Mouse (Mus musculus) G1E (cell line): ENCODE results near the gene Elovl3. TPM values are rescaled to one million over a fixed set of nuclear protein-coding genes. Genes with fewer than 3 reads are reported as not detected.

Experiments used
- ATAC-seq: 2 replicates; pipeline ENCODE4 v1.8.0; 2016; ENCODE audit warnings: mild to moderate bottlenecking; ENCODE audit not compliant: insufficient number of reproducible peaks, poor library complexity, low FRiP score, severe bottlenecking; ENCODE audit errors: extremely low read depth
- DNase-seq: peaks from one replicate; pipeline ENCODE4 v3.0.0; 2012; ENCODE audit warnings: low spot score
- H3K27me3 ChIP-seq: 2 replicates; pipeline ENCODE4 v1.6.1; 2012; ENCODE audit warnings: mild to moderate bottlenecking, low read length, inconsistent platforms; ENCODE audit not compliant: insufficient read depth
- H3K36me3 ChIP-seq: replicated peaks from 2 replicates; pipeline ENCODE3; 2012; ENCODE audit warnings: mild to moderate bottlenecking, inconsistent platforms
- H3K4me1 ChIP-seq: 2 replicates; pipeline ENCODE4 v1.6.1; 2012; ENCODE audit warnings: low read depth, low read length, inconsistent platforms, mixed read lengths; ENCODE audit not compliant: insufficient read depth
- H3K4me3 ChIP-seq: 2 replicates; pipeline ENCODE4 v1.5.1; 2012; ENCODE audit warnings: low read depth, mild to moderate bottlenecking, inconsistent platforms, low read length, moderate library complexity, mixed read lengths
- H3K9me3 ChIP-seq: replicated peaks from 2 replicates; pipeline ENCODE4 v1.6.1; 2012; ENCODE audit warnings: inconsistent platforms
- CTCF ChIP-seq: IDR thresholded peaks from 2 replicates; pipeline ENCODE4 v1.5.1; 2012; ENCODE audit warnings: low read depth, low read length, inconsistent platforms, mixed read lengths
- GATA1 ChIP-seq: IDR thresholded peaks from 2 replicates; pipeline ENCODE4 v1.6.1; 2012; ENCODE audit warnings: borderline replicate concordance, low read length, inconsistent platforms, mixed read lengths
- GATA2 ChIP-seq: IDR thresholded peaks from 2 replicates; pipeline ENCODE4 v1.6.1; 2012; ENCODE audit warnings: low read depth, low read length, inconsistent platforms, borderline replicate concordance
- POLR2AphosphoS5 ChIP-seq: IDR thresholded peaks from 2 replicates; pipeline ENCODE4 v1.6.1; 2012; ENCODE audit warnings: low read depth, low read length, inconsistent platforms; ENCODE audit not compliant: insufficient replicate concordance
- TAL1 ChIP-seq: conservative IDR thresholded peaks from 2 replicates; pipeline ENCODE4 v1.6.1; 2012; ENCODE audit warnings: low read depth, low read length, inconsistent platforms, mixed read lengths
- polyA plus RNA-seq: library from polyadenylated mRNA; stranded (reverse); fragments of >175 nt; gene quantifications from 2 replicates; pipeline ENCODE4 v1.2.3, GENCODE M21; 2012
- total RNA-seq, 2 experiments: library from RNA; stranded (forward) in 1 of 2; stranded (reverse) in 1 of 2; fragments of 200-1000 nt in 1 of 2; fragments of >200 nt in 1 of 2; fragmentation: Nextera tagmentation in 1 of 2; gene quantifications; 2 replicates each; pipeline ENCODE4 v1.2.3; 2014 to 2017

The Elovl3 gene
- total and polyA plus RNA-seq, 3 experiments = not detected

- no peak for DNase-seq
- no peaks in the 10 kb centered on the region for H3K27me3 ChIP-seq
- no peak for ATAC-seq
- no peak for TF ChIP-seq CTCF
- no peak for TF ChIP-seq GATA1
- no peak for TF ChIP-seq GATA2
- no peak for TF ChIP-seq POLR2AphosphoS5
- no peak for TF ChIP-seq TAL1
- H3K4me1 ChIP-seq = no peaks in the 10 kb centered on the region
- peaks cover 72% of the 10 kb centered on the region for H3K36me3 ChIP-seq
- no peaks in the 10 kb centered on the region for H3K9me3 ChIP-seq
- no peak overlapping the region for H3K4me3 ChIP-seq
These were observed 37.7 kb downstream of the Elovl3 start for GRCm38 (mm10) chr19:46169396-46169795.

- ATAC-seq (no peak), DNase-seq (no peak)
- Histone ChIP-seq H3K9me3 (no peaks in the 10 kb centered on the region), H3K4me1 (no peaks in the 10 kb centered on the region), H3K36me3 (peaks cover 70% of the 10 kb centered on the region), H3K4me3 (no peak overlapping the region), H3K27me3 (no peaks in the 10 kb centered on the region)
- TF ChIP-seq TAL1 (no peak), GATA2 (no peak), GATA1 (no peak), CTCF (no peak), POLR2AphosphoS5 (no peak)
These were observed 38.2 kb downstream of the Elovl3 start for GRCm38 (mm10) chr19:46169913-46170312.

DNA sequence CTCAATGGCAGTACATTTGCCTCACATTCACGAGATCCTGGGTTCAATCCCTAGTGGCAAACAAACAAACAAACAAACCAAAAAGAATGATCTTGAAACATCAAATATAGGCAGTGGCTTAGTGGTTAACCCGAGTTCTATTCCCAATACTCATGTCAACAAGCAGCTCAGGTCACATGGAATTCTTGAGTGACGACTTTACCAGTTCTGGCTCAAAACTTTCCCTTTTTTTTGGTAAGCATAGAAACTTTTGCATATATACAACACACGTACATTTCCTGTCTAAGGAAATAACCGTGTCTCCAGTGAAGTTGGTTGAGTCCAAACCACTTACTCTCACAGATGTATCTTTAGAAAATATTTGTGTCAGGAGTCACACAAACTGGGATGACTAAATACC lies 40.8 kb downstream of the Elovl3 start:
- H3K4me3 ChIP-seq = no peak overlapping the region
- DNase-seq (no peak), ATAC-seq (no peak)
- no peaks in the 10 kb centered on the region for H3K4me1 ChIP-seq
- peaks cover 58% of the 10 kb centered on the region for H3K36me3 ChIP-seq
- H3K27me3 ChIP-seq = no peaks in the 10 kb centered on the region
- H3K9me3 ChIP-seq = no peaks in the 10 kb centered on the region
- TF ChIP-seq TAL1 (no peak), POLR2AphosphoS5 (no peak), GATA1 (no peak), CTCF (no peak), GATA2 (no peak)

- H3K4me3 ChIP-seq = no peak overlapping the region
- H3K9me3 ChIP-seq = no peaks in the 10 kb centered on the region
- H3K4me1 ChIP-seq = peaks cover 3% of the 10 kb centered on the region; the same call in 1 of the 2 replicates
- no peaks in the 10 kb centered on the region for H3K27me3 ChIP-seq
- DNase-seq (no peak), ATAC-seq (no peak)
- H3K36me3 ChIP-seq = peaks cover 56% of the 10 kb centered on the region
- TF ChIP-seq TAL1 (no peak), GATA1 (no peak), GATA2 (no peak), POLR2AphosphoS5 (no peak), CTCF (no peak)
These were observed 43.5 kb downstream of the Elovl3 start for GRCm38 (mm10) chr19:46175173-46175572.

GRCm38 (mm10) chr19:46177046-46177445 lies 45.3 kb downstream of the Elovl3 start:
- ATAC-seq (no peak), DNase-seq (no peak)
- Histone ChIP-seq H3K4me1 (peaks cover 3% of the 10 kb centered on the region; the same call in 1 of the 2 replicates), H3K36me3 (peaks cover 44% of the 10 kb centered on the region), H3K4me3 (no peak overlapping the region), H3K27me3 (no peaks in the 10 kb centered on the region), H3K9me3 (no peaks in the 10 kb centered on the region)
- TF ChIP-seq CTCF (no peak), GATA2 (no peak), POLR2AphosphoS5 (no peak), GATA1 (no peak), TAL1 (no peak)

- no peak for DNase-seq
- no peaks in the 10 kb centered on the region for H3K9me3 ChIP-seq
- no peak for ATAC-seq
- TF ChIP-seq TAL1 (no peak), GATA2 (no peak), CTCF (no peak), POLR2AphosphoS5 (no peak), GATA1 (no peak)
- peaks cover 3% of the 10 kb centered on the region; the same call in 1 of the 2 replicates for H3K4me1 ChIP-seq
- H3K36me3 ChIP-seq = peaks cover 35% of the 10 kb centered on the region
- no peak overlapping the region for H3K4me3 ChIP-seq
- no peaks in the 10 kb centered on the region for H3K27me3 ChIP-seq
These were observed 48.6 kb downstream of the Elovl3 start for GRCm38 (mm10) chr19:46180274-46180673.
